Mouse (Mus musculus) spleen, postnatal 14 days (tissue): Measurements from ENCODE around the gene Zfp36l3.
"Not testable (repeated sequence)": the region's sequence is repeated elsewhere in the genome, so short reads cannot be mapped to it uniquely, and the experiment has no call there.

Experiments
- DNase-seq, 2 experiments: peaks; one replicate each; pipeline ENCODE4 v3.0.0; 2021 to 2022; ENCODE audit warnings: low spot score in 2 of 2

Zfp36l3 gene

GRCm38 (mm10) chrX:53776276-53776675 is at the start of gene Zfp36l3:
Gene Zfp36l3, minus strand, starts transcription at chrX:53776394.
- no peak for DNase-seq

GRCm38 (mm10) chrX:53799074-53799473 is 22.9 kb upstream of the Zfp36l3 start:
- no peak for DNase-seq

- not testable (repeated sequence) for DNase-seq
Observed at GRCm38 (mm10) chrX:53797519-53797918, 21.3 kb upstream of the Zfp36l3 start, which contains the start of gene Xlr. Gene Xlr, minus strand, starts transcription at chrX:53797706.

- DNase-seq: no peak
Observed at GRCm38 (mm10) chrX:53757736-53758135, 18.5 kb downstream of the Zfp36l3 start, which contains the start of gene 1700013H16Rik. Gene 1700013H16Rik, minus strand, starts transcription at chrX:53757831.

DNA sequence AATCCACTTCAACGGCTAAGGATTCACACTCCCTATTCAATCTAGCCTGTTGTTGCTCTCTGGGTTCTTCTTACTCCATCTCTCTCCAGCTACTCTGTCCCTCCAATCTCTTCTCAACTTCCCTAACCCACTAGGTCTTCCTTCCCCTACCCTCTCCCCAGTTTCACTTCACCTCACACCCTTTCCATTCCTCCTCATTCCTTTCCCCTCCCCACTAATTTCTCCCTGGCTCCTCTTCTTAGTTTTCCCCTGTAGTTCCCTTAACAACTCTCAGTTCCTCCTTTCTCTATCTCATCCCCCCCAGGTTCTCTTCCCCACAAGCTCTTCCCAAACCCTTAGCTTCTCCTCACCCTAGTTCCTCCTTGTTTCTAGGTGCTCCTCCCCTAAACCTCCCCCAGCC is 23.3 kb downstream of the Zfp36l3 start:
- no peak for DNase-seq

DNA sequence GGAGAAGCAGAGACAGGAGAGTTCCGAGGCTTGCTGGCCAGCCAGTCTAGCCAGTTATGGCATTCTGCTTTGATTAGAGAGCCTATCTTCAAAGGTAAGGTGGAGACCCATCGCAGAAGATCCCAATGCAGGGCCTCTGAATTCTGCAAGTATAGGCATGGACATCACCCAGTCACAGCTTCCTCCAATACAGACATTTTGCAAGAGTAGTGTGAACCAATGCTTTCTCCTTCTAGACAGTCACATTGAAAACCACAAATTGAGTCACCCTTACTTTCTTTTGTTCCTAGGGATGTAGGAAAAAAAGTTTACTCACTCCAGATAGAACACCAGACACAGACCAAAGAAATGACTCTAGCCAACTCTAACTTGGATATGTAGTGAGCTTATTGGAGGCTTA is 47.2 kb downstream of the Zfp36l3 start:
- no peak for DNase-seq

- DNase-seq: no peak
Observed at GRCm38 (mm10) chrX:53724596-53724995, 51.6 kb downstream of the Zfp36l3 start, which contains the start of gene 4930502E18Rik. Gene 4930502E18Rik, plus strand, starts transcription at chrX:53724826.
